Mouse (Mus musculus) forebrain, embryonic 11.5 days (tissue): Measurements from ENCODE around the gene Bcl10. TPM values are rescaled to one million over a fixed set of nuclear protein-coding genes. Genes with fewer than 3 reads are reported as not detected.
"Not testable (repeated sequence)": the region's sequence is repeated elsewhere in the genome, so short reads cannot be mapped to it uniquely, and the experiment has no call there.

Source experiments
- ATAC-seq: fragments of 200-750 bp; cut with Nextera tagmentation; replicated peaks from 2 replicates; pipeline ENCODE4 v1.8.0; 2017; ENCODE audit warnings: moderate TSS enrichment; ENCODE audit not compliant: low FRiP score
- DNase-seq: peaks from one replicate; pipeline ENCODE4 v3.0.0-alpha.2; 2017; ENCODE audit warnings: low spot score
- H3K27ac ChIP-seq: fragments of 300-500 bp; sonication (generic); 2 replicates; pipeline ENCODE4 v1.5.1; 2014; ENCODE audit warnings: low read depth, low read length
- H3K27me3 ChIP-seq: fragments of 300-500 bp; sonication (generic); 2 replicates; pipeline ENCODE4 v1.6.1; 2014; ENCODE audit warnings: mild to moderate bottlenecking, low read length, mixed read lengths; ENCODE audit not compliant: control insufficient read depth, insufficient read depth
- H3K36me3 ChIP-seq: fragments of 300-500 bp; sonication (generic); 2 replicates; pipeline ENCODE4 v1.6.1; 2014; ENCODE audit warnings: mild to moderate bottlenecking, low read length, moderate library complexity, mixed read lengths; ENCODE audit not compliant: control insufficient read depth, insufficient read depth
- H3K4me1 ChIP-seq: fragments of 300-500 bp; sonication (generic); replicated peaks from 2 replicates; pipeline ENCODE4 v1.6.1; 2014; ENCODE audit warnings: low read length, mixed read lengths; ENCODE audit not compliant: control insufficient read depth, insufficient read depth
- H3K4me2 ChIP-seq: fragments of 300-500 bp; sonication (generic); 2 replicates; pipeline ENCODE4 v1.6.1; 2014; ENCODE audit warnings: low read depth, mild to moderate bottlenecking, low read length, moderate library complexity, mixed read lengths; ENCODE audit not compliant: severe bottlenecking
- H3K4me3 ChIP-seq: fragments of 300-500 bp; sonication (generic); 2 replicates; pipeline ENCODE4 v1.5.1; 2014; ENCODE audit warnings: low read depth, low read length
- H3K9ac ChIP-seq: fragments of 300-500 bp; sonication (generic); 2 replicates; pipeline ENCODE4 v1.6.1; 2014; ENCODE audit warnings: low read length
- H3K9me3 ChIP-seq: fragments of 300-500 bp; sonication (generic); 2 replicates; pipeline ENCODE4 v1.6.1; 2016; ENCODE audit warnings: low read length, mixed read lengths; ENCODE audit not compliant: control insufficient read depth
- WGBS: fragments of 180-500 bp; shearing (Covaris S2); extraction: QIAGEN DNeasy Blood & Tissue Kit; methylation state at CpG from one replicate; pipeline ENCODE4 v1.1.7; 2014; 5-methylcytosine and 5-hydroxymethylcytosine counted together
- polyA plus RNA-seq: library from polyadenylated mRNA; unstranded; fragments of >200 nt; fragmentation: Nextera tagmentation; extraction: Ambion mirVana; gene quantifications from 2 replicates; pipeline ENCODE4 v1.2.1, GENCODE M21; 2014

The Bcl10 gene
- 52.0 and 55.4 TPM in 2 replicates for polyA plus RNA-seq

DNA sequence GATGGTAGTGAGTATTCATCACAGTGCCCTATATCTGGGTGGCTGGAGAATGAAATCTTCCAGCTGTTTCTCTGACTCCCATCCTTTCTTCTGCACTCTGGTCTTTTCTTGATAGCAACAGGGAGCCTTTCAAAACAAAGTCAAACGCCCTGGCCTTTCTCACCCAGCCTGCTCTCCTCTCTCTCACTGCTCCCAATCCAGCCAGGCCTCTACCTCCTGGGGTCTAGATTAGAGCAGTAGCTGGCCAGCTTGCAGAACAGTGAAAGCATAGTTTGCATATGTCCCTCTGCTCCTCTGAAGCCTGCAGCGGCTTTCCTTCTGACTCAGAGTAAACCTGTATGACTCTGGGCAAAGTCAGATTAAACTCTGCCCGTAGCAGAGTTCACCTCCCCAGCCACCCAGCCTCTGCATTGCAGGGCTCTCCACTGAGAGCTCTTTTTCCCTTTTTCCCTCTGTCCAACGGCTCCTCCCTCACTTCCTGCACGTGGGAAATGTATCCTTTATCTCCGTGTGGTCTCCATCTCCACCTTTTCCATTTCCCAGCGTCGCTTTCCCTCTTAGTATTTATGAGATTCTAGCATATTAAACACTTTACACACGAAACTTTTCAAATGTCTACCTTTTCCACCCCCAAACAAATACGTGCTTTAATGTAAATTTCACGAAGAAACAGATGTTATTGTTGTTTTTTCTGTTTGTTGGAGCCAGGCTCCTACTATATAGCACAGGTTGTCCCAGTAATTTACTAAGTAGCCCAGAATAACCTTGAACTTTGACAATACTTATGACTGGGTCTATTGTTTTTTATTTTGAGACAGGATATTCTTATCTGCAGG is at the start of gene Bcl10:
Bcl10 (plus strand) TSS at position 786 of the 836 bp plus-strand sequence.
- peak within 1 kb of the TSS; percentile 46 for H3K4me2 ChIP-seq
- H3K4me1 ChIP-seq: peaks cover 4% of the 10 kb centered on the region; the same call in 1 of the 2 replicates
- no peaks in the 10 kb centered on the region for H3K36me3 ChIP-seq
- ATAC-seq: no peak
- H3K9me3 ChIP-seq: no peaks in the 10 kb centered on the region
- peak within 1 kb of the TSS; percentile 40; the same call in 1 of the 2 replicates for H3K9ac ChIP-seq
- no peak within 1 kb of the TSS for H3K27ac ChIP-seq
- no peaks in the 10 kb centered on the region for H3K27me3 ChIP-seq
- no peak for DNase-seq
- 32% methylated on average over 11 of the region's 11 CpGs for WGBS
- peak within 1 kb of the TSS; percentile 83 for H3K4me3 ChIP-seq

DNA sequence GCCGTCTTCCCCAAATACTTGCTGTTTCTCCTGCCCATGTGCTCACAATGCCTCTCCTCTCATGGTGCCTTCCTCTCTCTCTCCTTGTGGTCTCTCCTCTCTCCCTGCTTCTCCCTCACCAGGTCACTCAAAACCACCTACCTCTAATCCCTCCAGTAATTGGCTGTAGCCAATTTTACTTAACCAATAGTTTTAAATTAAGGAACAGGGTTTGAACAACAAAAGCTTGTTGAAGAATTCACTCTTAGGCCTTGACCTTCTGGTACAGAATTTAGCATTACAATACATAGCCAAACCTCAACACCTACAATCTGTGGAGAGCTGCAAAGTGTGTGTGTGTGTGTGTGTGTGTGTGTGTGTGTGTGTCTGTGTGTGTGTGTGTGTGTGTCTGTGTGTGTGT is 49.3 kb upstream of the Bcl10 start:
- H3K36me3 ChIP-seq: no peaks in the 10 kb centered on the region
- no peak overlapping the region for H3K27ac ChIP-seq
- no peak for DNase-seq
- no peak overlapping the region for H3K4me2 ChIP-seq
- H3K4me1 ChIP-seq: no peaks in the 10 kb centered on the region
- H3K9ac ChIP-seq: no peak overlapping the region
- H3K9me3 ChIP-seq: no peaks in the 10 kb centered on the region
- ATAC-seq: no peak
- H3K4me3 ChIP-seq: no peak overlapping the region
- no peaks in the 10 kb centered on the region for H3K27me3 ChIP-seq
- WGBS: 76% methylated on average over 1 of the region's 1 CpGs

DNA sequence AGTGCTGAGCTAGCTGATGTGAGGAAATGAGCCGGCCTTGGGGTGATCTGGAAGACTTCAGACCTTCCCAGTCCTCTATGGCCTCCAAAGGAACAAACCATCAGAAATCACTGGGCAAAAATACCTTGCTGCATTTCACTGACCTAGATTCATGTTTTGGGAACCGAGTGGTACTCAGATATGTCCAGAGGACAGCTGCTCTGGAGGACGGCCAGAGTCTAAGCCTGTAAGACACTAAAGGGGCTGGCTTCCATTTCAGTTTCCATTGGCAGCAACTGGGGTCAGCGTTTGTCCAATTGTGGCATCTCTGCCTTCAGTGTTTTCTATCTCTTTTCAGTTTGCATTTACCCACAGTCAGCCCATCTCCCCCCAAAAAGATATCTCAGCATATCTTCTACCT is 48.5 kb upstream of the Bcl10 start:
- Histone ChIP-seq H3K9me3 (no peaks in the 10 kb centered on the region), H3K27ac (no peak overlapping the region), H3K4me3 (no peak overlapping the region), H3K4me2 (no peak overlapping the region), H3K27me3 (no peaks in the 10 kb centered on the region), H3K36me3 (no peaks in the 10 kb centered on the region), H3K9ac (no peak overlapping the region), H3K4me1 (no peaks in the 10 kb centered on the region)
- WGBS: 82% methylated on average over 4 of the region's 4 CpGs
- no peak for DNase-seq
- ATAC-seq: no peak

DNA sequence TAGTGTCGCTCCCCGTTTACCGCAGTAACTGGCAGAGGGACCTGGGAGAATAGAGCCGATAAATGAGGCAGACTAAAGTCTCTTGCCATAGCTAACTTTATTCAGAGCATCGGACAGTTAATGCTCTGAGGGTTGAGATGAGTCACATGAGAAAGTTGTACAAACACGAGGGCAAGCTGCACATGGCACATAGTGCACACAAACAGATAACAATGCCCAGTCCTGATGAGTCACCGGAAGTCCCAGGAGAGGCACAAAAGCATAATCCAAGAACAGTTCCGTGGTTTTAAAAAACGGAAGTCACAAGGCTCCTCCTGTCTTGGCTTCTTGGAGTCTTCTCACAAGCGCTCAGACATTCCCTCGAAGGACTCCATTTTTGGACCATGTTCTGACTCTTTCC is 46.5 kb upstream of the Bcl10 start:
- no peak overlapping the region for H3K9ac ChIP-seq
- DNase-seq: no peak
- no peak overlapping the region for H3K4me2 ChIP-seq
- no peak overlapping the region for H3K4me3 ChIP-seq
- ATAC-seq: no peak
- whole genome bisulfite sequencing: 87% methylated on average over 11 of the region's 11 CpGs
- no peaks in the 10 kb centered on the region for H3K27me3 ChIP-seq
- H3K4me1 ChIP-seq: no peaks in the 10 kb centered on the region
- H3K27ac ChIP-seq: no peak overlapping the region
- H3K9me3 ChIP-seq: no peaks in the 10 kb centered on the region
- H3K36me3 ChIP-seq: no peaks in the 10 kb centered on the region

DNA sequence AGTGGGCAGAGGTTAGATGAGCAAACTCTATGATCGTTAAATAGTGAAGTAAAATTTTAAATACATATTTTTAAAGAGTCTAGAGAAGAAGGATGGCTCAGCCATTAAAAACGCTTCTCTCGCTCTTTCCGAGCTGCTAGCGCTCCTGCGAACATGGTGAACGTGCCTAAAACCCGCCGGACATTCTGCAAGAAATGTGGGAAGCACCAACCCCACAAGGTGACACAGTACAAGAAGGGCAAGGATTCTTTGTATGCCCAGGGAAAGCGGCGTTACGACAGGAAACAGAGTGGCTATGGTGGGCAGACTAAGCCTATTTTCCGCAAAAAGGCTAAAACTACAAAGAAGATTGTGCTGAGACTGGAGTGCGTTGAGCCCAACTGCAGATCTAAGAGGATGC is 43.7 kb upstream of the Bcl10 start:
- not testable (repeated sequence) for H3K4me1 ChIP-seq, DNase-seq, H3K9me3 ChIP-seq, H3K9ac ChIP-seq, H3K4me3 ChIP-seq, H3K4me2 ChIP-seq, H3K36me3 ChIP-seq, H3K27me3 ChIP-seq, H3K27ac ChIP-seq, ATAC-seq
- WGBS: 83% methylated on average over 13 of the region's 14 CpGs

DNA sequence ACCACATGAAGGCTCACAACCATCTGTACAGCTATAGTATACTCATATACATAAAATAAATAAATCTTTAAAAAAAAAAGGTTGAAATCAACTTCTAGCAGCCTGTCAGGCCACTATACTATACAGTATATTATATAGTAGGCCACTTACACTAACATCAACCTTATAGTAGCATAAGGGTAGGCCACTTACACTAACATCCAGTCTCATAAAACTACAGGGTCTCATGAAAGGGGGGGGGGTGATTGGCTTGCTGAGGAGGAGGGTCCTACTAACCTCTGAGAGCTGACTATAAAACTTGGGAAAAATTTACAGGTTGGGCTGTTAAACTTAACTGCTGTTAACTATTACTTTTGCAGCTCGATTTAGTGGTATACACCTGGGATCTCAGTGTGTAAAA is 42.3 kb upstream of the Bcl10 start:
- Histone ChIP-seq H3K27ac (no peak overlapping the region), H3K9ac (no peak overlapping the region), H3K9me3 (no peaks in the 10 kb centered on the region), H3K27me3 (no peaks in the 10 kb centered on the region), H3K4me3 (no peak overlapping the region), H3K4me1 (no peaks in the 10 kb centered on the region; the same call in 1 of the 2 replicates), H3K4me2 (no peak overlapping the region), H3K36me3 (no peaks in the 10 kb centered on the region)
- no peak for ATAC-seq
- no peak for DNase-seq
- WGBS: 82% methylated on average over 1 of the region's 1 CpGs

DNA sequence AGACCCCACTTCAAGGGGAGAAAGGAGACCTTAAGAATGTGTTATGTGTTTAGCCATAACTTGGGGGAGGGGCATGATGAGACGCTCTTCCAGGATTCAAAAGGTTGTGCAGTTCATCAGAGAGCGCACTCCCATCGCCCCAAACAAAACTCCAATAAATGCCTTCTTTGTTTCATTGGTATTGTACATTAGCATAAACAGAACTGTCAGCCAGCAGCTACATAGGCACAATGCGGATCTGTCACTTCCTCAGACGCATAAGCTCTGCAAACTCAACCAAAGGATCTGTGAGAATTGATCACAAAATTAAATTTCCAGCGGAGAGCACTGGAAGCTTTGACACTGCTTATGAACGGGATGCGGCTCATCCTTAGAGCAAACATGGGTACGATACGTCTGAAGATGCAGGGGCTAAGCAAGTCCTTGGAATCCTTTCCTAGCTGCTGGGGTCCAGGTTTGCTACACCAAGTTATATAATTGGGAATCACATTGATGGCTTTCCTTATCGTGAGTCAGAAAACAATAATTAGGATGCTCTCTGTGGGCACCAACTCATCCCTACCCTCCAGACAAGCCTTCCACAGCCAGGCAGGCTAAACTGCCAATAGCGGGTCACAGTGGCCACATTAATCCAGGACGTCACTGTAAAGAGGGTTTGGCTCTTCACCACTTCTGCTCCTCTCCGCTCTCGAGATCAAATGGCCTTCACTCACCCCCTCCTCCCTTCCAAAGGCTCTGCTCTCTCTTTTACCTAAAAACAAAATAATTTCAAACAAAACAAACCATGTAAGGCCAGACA is 40.3 kb upstream of the Bcl10 start:
- Histone ChIP-seq H3K9ac (no peak overlapping the region), H3K4me1 (peaks cover 8% of the 10 kb centered on the region), H3K27ac (no peak overlapping the region), H3K4me2 (no peak overlapping the region), H3K27me3 (no peaks in the 10 kb centered on the region), H3K4me3 (no peak overlapping the region), H3K36me3 (no peaks in the 10 kb centered on the region), H3K9me3 (no peaks in the 10 kb centered on the region)
- ATAC-seq (no peak), DNase-seq (no peak)
- WGBS: 82% methylated on average over 15 of the region's 15 CpGs

DNA sequence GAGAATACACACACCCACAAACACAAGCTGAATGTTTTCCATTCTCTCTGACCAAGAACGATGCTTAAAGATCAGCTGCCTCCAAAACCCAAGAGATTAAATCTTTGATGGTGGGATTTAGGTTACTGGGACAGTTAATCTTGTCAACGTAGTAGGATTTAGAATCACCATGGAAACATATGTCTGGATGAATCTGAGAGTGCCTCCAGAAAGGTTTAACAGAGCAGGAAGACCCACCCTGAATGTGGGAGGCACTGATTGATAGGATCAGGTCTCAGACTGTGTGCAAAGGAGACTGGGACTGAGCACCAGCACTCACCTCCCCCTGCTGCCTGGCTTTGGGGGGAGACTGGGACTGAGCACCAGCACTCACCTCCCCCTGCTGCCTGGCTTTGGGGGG is 39.4 kb upstream of the Bcl10 start:
- H3K4me2 ChIP-seq: no peak overlapping the region
- peaks cover 8% of the 10 kb centered on the region for H3K4me1 ChIP-seq
- no peaks in the 10 kb centered on the region for H3K27me3 ChIP-seq
- no peaks in the 10 kb centered on the region for H3K36me3 ChIP-seq
- ATAC-seq (0 out of 2 replicates have a peak, but pooled peaks have one; percentile 12), DNase-seq (no peak)
- H3K9ac ChIP-seq: no peak overlapping the region
- H3K4me3 ChIP-seq: no peak overlapping the region
- WGBS: 36% methylated on average over 2 of the region's 2 CpGs
- no peaks in the 10 kb centered on the region for H3K9me3 ChIP-seq
- no peak overlapping the region for H3K27ac ChIP-seq
